Mouse (Mus musculus) bone marrow, adult 2 months (tissue): ENCODE results near the gene Gm47791.

Experiments
- CTCF ChIP-seq: fragments of 200-500 bp; IDR thresholded peaks from 2 replicates; pipeline ENCODE4 v1.5.1; 2011; ENCODE audit warnings: low read length, control low read depth; ENCODE audit not compliant: control insufficient read depth, insufficient read depth
- POLR2A ChIP-seq: fragments of 200-500 bp; IDR thresholded peaks from 2 replicates; pipeline ENCODE4 v1.6.1; 2011; ENCODE audit warnings: low read depth, mild to moderate bottlenecking, control low read depth, low read length, borderline replicate concordance; ENCODE audit not compliant: control insufficient read depth

- no peak for TF ChIP-seq CTCF
- TF ChIP-seq POLR2A: no peak
Observed at GRCm38 (mm10) chr1:82791105-82791504, 20.1 kb upstream of the Gm47791 start.
